Mouse (Mus musculus): ENCODE measurements around the gene Slc7a7.

GRCm38 (mm10) chr14:54381816-54382215 lies 35.8 kb downstream of the Slc7a7 start:
- TF ChIP-seq CTCF (IDR thresholded peaks at IDR 0.05) = no peak
- no peak for TF ChIP-seq POLR2A (IDR thresholded peaks at IDR 0.05; ENCODE audit: insufficient read depth, low read depth, low read length)

Measured in heart, adult 2 months (tissue).